Mouse (Mus musculus) common myeloid progenitor, adult 5-6 weeks (primary cell): ENCODE data around the gene Ccdc81. TPM values are rescaled to one million over a fixed set of nuclear protein-coding genes. Genes with fewer than 3 reads are reported as not detected.

ENCODE experiments used
- ATAC-seq: replicated peaks from 2 replicates; pipeline ENCODE4 v1.8.0; 2016; ENCODE audit warnings: low read depth, mild to moderate bottlenecking, moderate TSS enrichment, inconsistent platforms; ENCODE audit not compliant: poor library complexity, severe bottlenecking
- total RNA-seq: library from RNA; stranded (forward); fragments of 200-1000, 187-1606 nt; gene quantifications from 2 replicates; pipeline ENCODE4 v1.2.3, GENCODE M21; 2017

The Ccdc81 gene
- total RNA-seq, result not detected in 2 replicates

- no peak; the same call in 1 of the 2 replicates for ATAC-seq
Measured at GRCm38 (mm10) chr7:89903442-89904343, at the start of gene Ccdc81. Ccdc81 (minus strand) TSS chr7:89903629.

GRCm38 (mm10) chr7:89949403-89949802 lies 46.0 kb upstream of the Ccdc81 start:
- ATAC-seq, result no peak

GRCm38 (mm10) chr7:89948026-89948425 lies 44.6 kb upstream of the Ccdc81 start:
- no peak for ATAC-seq

- ATAC-seq, result peak; percentile 100
Measured at GRCm38 (mm10) chr7:89940571-89941463, 37.4 kb upstream of the Ccdc81 start, which contains the start of gene Hikeshi. Hikeshi (minus strand) TSS chr7:89941204.

- ATAC-seq, result no peak
Measured at GRCm38 (mm10) chr7:89939497-89940353, 36.3 kb upstream of the Ccdc81 start.

- no peak for ATAC-seq
Measured at GRCm38 (mm10) chr7:89923441-89924180, 20.2 kb upstream of the Ccdc81 start.

GRCm38 (mm10) chr7:89917776-89918175 lies 14.3 kb upstream of the Ccdc81 start:
- ATAC-seq, result no peak

GRCm38 (mm10) chr7:89916711-89917110 lies 13.3 kb upstream of the Ccdc81 start:
- no peak for ATAC-seq

- 0 out of 2 replicates have a peak, but pooled peaks have one; percentile 25 for ATAC-seq
Measured at GRCm38 (mm10) chr7:89913432-89914158, 10.2 kb upstream of the Ccdc81 start.

- ATAC-seq, result no peak
Measured at GRCm38 (mm10) chr7:89912356-89912755, 8.9 kb upstream of the Ccdc81 start.

- no peak for ATAC-seq
Measured at GRCm38 (mm10) chr7:89909711-89910110, 6.3 kb upstream of the Ccdc81 start.

GRCm38 (mm10) chr7:89908899-89909621 lies 5.6 kb upstream of the Ccdc81 start:
- ATAC-seq, result no peak

GRCm38 (mm10) chr7:89908421-89908820 lies 5.0 kb upstream of the Ccdc81 start:
- ATAC-seq, result no peak

- peak; percentile 94 for ATAC-seq
Measured at GRCm38 (mm10) chr7:89907950-89908349, 4.5 kb upstream of the Ccdc81 start.

- ATAC-seq, result no peak
Measured at GRCm38 (mm10) chr7:89903007-89903406, 422 bp downstream of the Ccdc81 start.

GRCm38 (mm10) chr7:89891856-89892255 lies 11.6 kb downstream of the Ccdc81 start:
- ATAC-seq, result no peak

GRCm38 (mm10) chr7:89891412-89891811 lies 12.0 kb downstream of the Ccdc81 start:
- ATAC-seq, result no peak

GRCm38 (mm10) chr7:89884551-89884950 lies 18.9 kb downstream of the Ccdc81 start:
- no peak for ATAC-seq
